Mouse (Mus musculus) frontal cortex, postnatal 10 days (tissue): ENCODE measurements at regions not wholly inside any gene's neighbourhood (a gene's known extent, or its start where the extent isn't known, plus 50 kb on each side); places are given as distances from the start of the nearest gene placed in this dataset.
A peak's percentile ranks its signal among the peaks of the same experiment; 100 is the strongest.

Experiments
- DNase-seq, 2 experiments: peaks; one replicate each; pipeline ENCODE4 v3.0.0; 2022; ENCODE audit warnings: low spot score in 2 of 2, mixed read lengths in 1 of 2

DNA sequence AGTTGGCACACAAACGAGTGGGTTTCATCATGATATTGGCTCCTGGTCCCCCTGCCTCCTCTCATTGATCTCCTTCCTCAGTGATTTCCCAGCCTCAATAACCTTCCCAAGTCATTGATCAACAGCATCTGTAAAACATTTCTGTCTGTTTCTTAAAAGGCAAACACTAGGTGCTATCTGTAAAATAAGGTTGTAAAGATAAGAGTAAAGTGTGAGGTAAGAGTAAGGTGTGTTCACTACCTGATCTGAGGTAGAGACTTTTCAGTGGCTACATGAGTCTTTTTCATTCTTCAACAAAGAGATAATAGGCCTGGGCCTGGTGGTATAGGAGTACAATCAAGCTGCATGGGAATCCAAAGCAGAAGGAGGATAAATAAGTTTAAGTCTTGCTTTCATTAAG, 55.7 kb downstream of the Plk2 start:
- no peak for DNase-seq

DNA sequence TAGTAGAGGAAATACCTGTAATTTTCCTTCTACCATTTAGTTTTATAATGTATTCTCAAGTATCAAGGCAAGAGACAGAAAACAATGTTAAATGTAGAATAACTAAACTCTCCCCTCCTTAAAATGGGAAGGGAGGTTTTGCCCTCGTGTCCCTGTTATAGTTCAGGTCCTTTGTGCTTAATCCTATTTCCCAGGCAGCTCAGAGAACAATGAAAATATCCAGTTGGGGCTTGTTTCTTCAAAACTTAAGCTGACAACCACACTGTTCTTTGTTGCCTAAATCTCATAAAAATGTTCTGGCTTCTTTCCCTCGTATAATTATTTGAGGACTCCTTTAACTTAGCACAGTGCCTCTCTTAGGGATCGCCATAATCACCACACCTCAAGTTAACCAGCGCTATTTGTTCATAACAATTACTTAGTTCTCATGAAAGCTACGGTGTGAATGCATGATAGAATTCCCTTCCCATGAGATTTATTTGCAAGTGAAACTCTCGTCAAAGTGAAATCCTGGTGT, 57.2 kb downstream of the Plk2 start:
- no peak for DNase-seq

DNA sequence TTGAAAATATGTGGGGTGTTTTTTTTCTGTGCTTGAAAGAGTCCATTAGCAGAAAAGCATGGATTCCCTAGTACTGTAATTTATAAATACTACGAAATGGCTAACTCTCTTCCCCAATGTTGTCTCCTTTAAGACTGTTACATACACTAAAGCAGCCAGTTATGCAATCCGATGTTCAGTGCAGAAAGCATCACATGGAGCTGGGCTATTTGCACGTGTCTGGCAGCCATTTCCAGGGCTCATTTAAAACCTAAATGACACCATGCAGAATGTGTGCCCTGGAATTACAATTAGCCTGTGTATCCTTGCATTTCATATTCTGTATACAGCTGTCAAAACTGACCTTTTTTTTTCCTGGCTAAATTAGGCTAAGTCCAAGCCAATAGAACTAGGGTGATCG, 60.2 kb downstream of the Plk2 start:
- DNase-seq: peak in 1 of 2 experiments; percentile 19

DNA sequence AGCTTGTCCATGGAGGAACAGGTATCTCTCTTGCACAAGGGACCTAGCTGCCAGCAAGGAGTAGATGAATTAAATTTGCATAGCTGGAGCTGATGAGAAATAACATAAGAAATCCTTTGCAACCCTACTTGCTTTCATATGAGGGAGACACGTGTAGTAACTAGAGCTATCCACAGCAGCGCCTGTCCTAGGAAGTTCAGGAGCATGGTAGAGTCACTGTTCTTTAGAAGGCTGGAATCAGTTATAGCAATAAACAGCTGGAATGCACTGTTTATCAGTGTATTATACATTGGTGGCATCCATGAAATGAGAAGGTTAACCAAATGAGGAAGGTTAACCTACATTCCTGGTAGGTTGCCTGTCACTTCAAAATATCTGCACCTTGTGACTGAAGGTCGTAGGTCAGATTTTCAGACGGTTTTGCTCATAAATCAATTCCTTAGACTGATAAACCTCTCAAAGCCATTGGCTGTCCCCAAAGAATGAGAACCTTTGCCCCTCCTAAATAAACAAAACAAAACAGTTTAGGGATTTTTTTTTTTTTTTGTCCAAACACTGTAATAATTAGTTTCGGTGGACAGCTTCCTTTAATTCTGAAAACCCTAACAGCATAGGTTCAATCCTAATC, 60.8 kb downstream of the Plk2 start:
- no peak for DNase-seq

DNA sequence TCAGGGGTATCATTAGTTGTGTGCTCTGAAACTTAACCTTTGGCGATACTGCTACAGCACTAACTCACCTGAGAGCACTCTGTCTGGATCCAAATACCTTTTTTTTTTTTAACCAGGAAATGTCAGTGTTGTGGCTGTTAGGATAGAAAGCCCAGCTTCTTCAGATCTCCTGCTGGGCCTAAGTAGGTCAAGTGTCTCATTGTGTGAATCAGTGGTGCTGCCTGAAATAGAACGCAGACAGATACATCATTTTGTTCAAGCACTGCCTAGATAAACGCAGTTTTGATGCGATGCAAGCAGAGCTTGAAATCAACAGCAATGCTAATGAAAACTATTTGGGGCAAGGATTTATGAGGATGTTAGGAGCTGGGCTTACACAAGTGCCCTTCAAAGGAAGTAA, 63.9 kb downstream of the Plk2 start:
- DNase-seq: no peak

DNA sequence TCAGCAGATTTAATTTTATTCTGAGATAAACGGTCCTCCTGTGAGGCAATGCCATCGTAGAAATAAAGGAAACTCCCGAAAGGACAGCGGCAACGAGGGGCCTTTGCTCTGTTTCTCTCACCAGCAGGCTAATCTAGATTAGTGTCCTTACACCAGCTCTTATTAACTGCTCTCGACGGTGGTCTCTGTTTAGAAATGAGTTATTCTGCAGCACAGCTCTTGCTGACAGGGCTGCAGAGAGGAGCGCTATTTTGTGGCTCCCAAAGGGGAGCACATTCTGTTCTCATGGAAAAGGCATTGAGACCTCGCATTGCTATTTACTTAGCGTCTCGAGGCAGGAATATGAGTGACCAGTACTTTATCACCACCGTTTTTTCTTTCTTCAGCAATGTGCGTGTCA, 66.7 kb downstream of the Plk2 start:
- no peak for DNase-seq

DNA sequence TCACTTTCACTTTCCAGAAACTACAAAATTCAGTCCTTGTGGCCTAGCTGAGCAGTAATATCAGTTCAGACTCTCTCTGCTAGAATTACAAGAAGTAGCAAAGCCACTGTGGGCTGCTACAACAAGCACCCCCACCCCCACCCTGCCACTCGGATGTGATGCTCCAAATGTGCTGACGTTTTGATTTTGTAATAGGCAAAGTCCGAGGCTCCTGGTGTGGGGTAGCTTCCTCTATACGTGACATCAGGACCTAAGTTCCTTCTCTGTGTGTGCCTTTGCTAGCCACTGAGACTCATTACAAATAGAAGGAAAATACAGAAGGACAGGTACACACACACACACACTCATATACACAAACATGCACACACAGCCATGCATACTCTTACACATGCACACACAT, 76.7 kb downstream of the Plk2 start:
- no peak for DNase-seq

DNA sequence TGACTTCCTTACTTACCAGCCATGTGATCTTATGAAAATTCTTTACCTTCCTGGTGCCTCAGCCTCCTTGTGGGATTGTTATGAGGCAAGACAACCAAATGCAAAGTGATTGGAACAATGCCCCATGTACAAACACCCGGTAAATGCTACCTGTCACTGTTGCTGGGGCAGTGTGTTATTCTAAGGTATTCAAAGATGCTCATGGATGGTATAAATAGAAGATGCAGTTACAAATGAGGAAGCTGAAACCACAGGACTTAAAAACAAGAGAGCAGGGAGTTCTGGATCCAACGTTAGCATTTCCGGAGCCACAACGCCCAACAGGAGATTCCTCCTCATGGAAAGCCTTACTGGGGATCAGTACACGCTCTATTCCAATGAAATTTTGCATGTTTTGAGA, 82.9 kb downstream of the Plk2 start:
- no peak for DNase-seq

DNA sequence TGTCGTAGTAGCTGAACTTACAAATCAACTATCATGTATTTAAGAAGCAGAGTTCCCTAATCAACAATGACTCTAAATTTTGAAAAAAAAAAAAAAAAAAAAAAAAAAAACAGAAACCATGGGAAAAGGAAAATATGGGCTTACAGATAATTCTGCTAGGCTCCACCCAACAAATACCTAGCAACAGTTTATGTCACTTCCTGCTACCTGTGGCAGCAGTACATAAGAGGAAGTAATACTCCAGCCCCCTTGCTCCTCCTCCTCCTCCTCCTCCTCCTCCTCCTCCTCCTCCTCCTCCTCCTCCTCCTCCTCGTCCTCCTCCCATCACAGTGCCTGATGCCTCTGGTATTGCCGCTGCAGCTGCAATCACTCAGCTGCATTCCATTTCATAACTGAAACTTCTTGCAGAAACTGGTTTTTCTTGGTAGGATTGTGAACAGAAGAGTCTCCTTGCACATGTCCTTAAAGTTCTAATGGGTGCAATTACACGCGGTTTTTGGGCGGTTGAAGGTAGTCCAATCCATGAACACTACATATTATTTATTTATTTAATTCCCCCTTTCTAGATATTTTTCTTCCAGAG, 89.6 kb downstream of the Plk2 start:
- DNase-seq: no peak

DNA sequence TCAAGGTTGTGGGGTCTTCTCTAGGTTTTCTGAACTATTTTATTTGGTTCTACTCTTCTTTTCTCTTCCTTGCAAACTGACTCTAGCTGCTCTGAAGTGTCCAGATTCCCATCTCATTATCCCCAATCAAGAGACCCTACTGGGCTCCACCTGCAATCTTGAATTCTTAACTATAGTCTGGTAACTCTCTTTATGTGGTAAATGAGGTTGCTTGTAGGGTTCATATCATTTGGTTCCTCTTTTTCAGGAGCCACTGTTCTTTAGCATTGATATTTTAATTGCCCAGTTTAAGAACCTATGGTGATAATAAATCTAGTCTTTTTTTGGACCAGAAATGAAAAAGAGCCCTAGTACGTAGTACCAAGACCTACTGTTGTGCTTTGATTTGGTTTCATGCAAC, 90.7 kb downstream of the Plk2 start:
- no peak for DNase-seq

DNA sequence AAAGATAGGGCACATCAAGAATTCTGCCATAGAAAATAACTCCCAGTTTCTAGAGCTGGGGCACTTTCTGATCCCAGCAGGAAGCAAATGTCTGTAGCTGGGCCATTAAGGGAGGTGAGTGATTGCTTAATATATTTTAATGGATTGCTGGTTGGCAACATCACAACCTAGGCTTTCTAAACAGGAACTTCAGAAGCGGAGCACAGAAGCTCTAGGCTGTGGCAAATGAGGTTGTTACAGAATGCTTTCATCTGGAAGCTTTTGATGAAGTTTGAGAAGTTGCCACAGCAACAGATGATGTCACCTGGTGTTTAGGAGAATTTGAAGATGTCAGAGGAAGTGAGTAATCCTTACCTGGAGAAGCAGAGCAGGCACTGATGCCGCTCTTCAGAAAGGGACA, 95.3 kb downstream of the Plk2 start:
- DNase-seq: no peak

DNA sequence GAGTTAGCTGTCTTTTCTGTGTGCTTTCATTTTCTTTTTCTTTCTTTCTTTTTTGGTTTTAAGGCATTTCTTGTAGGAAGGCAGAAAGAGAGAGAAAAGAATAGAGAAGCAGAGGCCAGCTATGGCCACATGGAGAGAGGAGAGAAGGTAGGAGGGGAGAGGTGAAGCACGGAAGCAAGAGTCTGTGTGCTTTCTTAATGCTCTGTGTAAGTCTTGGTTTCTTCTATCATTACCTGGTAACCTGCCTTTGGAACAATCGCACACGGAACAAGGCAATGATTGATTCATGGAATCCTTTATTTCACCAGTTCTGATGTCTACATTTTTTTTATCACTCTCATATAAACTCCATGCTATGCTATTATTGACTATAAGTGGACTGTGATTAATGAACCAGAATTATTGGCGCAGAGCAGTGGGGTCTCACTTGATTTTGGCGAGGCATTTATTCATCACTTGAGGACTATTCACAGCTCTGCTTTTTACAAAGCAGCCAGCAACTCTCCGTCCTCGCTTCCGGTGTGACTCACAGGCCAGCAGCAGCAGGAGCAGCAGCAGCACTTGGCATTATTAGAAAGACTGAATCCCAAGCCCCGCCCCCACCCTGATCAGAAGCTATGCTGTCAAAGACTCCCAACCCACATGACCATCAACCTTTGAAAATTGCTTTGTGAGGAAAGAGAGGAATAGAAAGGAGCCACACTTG, 97.6 kb downstream of the Plk2 start:
- DNase-seq: peak in 1 of 2 experiments; percentile 11

DNA sequence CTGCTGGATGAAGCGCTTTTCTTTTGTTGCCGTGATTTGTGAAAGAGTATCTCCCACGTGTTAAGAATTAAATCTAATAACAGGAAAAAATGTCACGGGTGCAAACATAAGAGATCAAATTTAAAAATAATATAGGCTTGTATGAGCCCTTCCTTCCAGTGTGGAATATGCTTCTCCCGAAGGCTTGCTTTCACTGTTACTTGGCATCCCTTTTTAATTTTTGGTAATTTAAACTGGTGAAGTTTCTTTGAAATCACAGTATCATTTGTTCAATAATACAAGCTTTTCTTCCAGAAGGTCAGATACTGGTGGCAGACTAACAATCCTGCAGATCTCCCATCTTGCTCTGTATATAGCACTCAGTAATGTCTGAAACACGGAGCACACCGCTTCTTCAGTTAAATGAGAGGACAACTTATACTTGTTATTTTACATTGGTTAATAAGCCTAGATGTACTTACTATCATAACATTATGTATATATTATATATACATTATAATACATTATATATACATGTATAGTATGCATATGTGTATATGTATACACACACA, 98.2 kb downstream of the Plk2 start:
- no peak for DNase-seq

DNA sequence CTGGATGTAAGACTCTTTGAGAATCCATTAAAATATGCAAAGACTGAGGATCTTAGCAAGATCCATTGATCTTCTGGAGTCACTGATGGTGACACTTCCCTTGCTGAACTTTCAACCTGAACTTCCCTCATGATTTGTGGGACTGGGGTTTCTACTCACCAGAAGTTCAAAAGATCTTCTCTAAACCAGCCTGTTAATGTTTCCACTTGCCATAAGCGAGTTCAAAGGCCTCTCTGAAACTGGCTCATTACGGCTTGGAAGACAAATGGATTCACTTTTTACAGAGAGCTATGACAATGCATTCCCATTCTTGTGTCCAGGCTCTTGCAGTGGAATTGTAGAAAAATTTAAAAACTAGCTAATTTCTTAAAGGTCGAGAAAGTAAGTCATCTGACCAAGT, 102.6 kb downstream of the Plk2 start:
- DNase-seq: no peak

DNA sequence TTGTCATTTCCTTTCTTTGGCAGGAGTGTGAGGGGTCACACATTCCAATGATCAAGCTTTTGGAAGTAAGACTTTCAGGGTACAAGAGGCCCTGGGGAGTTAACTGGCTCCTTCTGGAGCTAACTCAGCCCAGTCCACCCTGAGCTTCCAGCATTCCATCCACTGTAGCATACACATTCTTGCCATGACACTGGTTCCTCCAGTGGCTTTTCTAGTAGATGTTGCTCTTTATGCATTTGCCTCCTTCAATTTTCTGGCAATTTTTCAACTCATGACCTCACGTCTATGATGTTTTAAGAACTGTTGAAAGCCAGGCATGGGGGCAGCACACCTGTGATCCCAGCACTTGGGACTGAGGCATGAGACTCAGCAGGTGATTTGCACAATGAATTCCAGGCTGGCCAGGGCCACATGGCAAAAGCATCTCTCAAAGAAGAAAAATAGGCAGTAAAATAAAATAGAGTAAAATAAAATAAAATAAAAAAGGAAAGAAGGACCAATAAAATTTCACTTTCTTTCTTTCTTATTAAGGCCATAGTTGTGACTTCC, 113.0 kb downstream of the Plk2 start:
- DNase-seq: no peak

DNA sequence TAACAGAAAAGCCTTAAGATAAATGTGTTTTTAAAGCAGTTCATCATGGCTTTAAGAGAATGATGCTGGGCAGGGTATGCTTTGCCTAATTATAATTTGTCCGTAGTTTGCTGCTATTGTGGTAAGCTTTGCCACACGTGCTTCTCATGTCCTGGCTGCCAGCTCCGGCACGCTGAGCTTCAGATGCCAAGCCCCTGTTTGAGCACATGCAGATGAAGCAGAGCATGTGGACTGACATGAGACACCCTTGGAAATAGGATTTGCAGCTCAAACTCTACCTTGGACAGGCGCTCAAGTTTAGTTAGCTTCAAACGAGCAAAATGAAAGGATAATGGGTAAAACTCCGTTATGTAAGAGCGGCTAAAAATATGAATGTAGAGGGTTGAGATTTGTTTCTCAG, 123.1 kb downstream of the Plk2 start:
- peak in 1 of 2 experiments; percentile 24 for DNase-seq

DNA sequence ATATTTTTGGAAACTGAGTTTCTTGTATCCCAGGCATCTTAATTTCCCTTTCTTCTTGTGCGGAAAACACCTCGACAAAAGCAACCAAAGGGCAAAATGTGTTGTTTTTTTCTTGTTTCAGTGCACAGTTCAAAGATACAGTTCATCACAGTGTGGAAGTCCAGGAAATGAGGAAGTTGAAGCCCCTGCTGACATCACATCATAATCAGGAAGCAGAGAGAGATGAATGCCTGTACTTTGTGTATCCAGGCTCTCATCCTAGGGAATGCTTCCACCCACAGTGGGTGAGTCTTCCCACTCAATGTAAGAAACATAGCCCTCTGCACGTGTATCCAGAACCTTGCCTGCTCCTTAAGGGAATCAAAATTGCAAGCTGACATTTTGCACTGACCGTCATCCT, 128.1 kb downstream of the Plk2 start:
- DNase-seq: no peak

DNA sequence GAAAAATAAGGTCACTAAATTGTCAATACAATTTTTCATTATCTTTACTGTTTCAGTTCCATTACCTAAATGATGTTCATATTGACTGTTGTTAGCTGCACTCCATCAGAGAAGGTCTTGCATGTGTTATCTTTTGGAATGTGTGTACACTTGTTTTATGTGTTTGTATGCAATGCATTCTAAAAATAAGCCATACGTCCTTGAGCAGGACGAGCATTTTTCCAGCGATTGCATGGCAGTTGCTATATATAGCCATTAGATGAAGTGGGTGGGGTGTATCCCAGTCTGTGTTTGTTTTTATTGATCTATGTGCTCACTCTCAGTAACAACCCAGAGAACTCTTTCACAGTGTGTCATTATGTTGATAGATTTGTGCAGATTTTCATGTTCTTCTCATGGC, 132.8 kb downstream of the Plk2 start:
- no peak for DNase-seq

DNA sequence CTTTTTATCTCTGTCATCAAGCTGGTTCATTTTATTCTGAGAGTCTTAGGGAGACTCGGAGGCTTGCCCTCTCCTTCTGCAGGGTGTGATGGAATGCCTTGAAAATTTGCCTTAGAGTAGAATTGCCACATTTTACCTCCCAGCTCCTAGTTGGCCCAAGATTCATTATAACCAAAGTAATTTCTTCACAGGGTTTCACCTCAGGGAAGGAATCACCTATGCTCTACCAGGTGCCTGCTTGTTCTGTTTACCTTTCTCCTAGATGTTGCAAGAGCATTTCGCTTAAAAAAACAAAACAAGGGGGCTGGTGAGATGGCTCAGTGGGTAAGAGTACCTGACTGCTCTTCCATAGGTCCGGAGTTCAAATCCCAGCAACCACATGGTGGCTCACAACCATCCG, 134.8 kb downstream of the Plk2 start:
- DNase-seq: no peak

DNA sequence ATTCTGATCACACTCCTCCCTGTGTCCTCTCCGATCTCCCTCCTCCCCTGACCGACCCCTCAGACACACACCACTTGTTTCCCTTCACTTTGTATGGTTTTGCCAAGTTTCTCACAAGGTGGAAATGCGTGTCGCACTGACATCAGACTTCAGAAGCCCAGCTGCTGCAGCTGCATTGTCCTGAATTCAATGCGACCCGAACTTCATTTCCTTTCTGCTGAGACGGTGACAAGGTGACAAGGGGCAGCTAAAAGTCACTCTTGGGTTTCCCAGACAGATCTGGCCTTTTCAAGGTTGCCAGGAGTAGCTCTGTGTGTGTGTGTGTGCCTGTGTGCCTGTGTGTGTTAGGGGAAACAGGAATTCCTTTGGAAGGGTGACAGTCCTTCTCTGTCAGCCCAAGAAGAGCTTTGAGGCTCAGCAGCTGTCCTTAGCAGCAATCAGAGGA, 139.5 kb downstream of the Plk2 start:
- no peak for DNase-seq

DNA sequence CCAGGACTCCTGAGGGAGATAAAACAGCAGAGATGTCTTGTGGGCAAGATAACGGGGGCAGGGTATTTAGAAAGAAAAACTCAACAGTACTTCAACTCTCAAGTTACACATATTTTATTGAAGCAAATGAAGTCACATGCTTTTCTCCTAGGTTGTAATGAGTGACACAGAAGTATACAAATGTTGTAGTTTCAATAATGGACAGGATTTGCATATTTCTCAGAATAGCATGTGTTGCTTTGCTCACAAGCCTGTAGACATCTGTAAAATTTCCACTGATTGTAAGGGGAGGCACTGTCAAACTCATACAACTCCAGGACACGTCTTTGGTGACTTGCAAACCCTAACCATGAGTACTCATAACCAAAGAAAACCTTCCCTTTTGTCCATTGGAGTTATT, 140.9 kb downstream of the Plk2 start:
- DNase-seq: no peak

DNA sequence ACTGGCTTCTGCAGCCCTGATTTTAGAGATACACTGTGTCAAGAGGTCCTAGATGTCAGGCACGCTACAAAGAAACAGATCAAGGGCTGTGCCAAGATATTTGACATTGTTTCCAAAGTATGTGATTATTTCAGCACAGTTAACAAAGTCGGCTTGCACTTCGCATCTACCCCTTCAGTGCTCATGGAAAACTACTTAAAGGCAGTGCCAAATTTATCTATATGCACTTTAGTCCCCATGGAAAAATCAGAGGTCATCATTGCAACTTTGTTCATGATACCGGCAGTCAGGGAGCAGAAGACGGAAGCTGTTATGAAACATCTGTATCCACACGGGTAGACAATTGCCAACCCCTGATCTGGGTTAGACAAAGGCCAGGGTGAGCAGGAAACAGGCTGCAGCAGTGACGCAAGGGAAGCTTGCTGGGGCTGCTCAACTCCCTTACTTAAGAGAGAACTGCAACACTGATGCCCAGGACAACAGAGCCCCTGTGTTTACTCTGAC, 143.2 kb downstream of the Plk2 start:
- no peak for DNase-seq
